8 mouse cellular contexts compared by ENCODE assay signal in the genomic region with DNA sequence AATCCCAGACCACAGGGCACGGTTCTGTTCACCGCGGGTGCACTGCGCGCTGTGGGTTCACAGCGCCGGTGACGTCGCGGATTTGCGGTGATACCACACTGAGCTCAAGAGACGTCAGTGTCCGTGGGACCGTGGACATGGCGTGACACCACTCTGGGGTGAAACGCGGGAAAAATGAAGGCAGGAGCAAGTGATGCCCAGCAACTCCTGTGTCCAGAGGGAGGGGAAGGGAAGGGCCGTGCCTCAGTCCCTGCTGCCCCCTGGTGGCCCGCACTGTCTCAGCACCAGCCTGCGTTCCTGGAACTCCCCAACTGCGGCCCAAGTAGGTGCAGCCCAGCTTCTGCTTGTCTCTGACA. TPM values are rescaled to one million over a fixed set of nuclear protein-coding genes. Genes with fewer than 3 reads are reported as not detected.
DNase-seq lines count a peak whose midpoint lies in the region; ATAC-seq and TF ChIP-seq lines count a peak whose summit lies in the region.

No protein-coding gene starts in this region.

- ATAC-seq in granulocyte monocyte progenitor cell, adult 5-6 weeks (replicated peaks; ENCODE audit: poor library complexity, severe bottlenecking), result peak; percentile 70
- ATAC-seq in intestine, postnatal 0 days, result peak; percentile 39
- peak; percentile 86 for ATAC-seq in midbrain, embryonic 11.5 days (ENCODE audit: low FRiP score)

- 0 out of 2 replicates have a peak overlapping the region, but pooled peaks have one; percentile 1 for H3K4me3 ChIP-seq in intestine, postnatal 0 days (ENCODE audit: low read depth, low read length)
- H3K4me3 ChIP-seq in midbrain, embryonic 11.5 days (ENCODE audit: low read depth, low read length), result peak overlapping the region; percentile 36

- peaks cover 16% of the 10 kb centered on the region for H3K36me3 ChIP-seq in intestine, postnatal 0 days (ENCODE audit: control insufficient read depth, insufficient read depth)
- no peaks in the 10 kb centered on the region for H3K36me3 ChIP-seq in midbrain, embryonic 11.5 days (ENCODE audit: control insufficient read depth, insufficient read depth, low read length)

- peak; percentile 100 for TF ChIP-seq CTCF in intestine, postnatal 0 days (IDR thresholded peaks at IDR 0.05; ENCODE audit: low read depth)

- no peak overlapping the region; the same call in 1 of the 2 replicates for H3K27ac ChIP-seq in intestine, postnatal 0 days (ENCODE audit: low read depth, low read length)
- H3K27ac ChIP-seq in midbrain, embryonic 11.5 days (ENCODE audit: low read depth, low read length), result no peak overlapping the region

- H3K27me3 ChIP-seq in intestine, postnatal 0 days (replicated peaks; ENCODE audit: control insufficient read depth, insufficient read depth, low read length), result no peaks in the 10 kb centered on the region
- no peaks in the 10 kb centered on the region; the same call in 1 of the 2 replicates for H3K27me3 ChIP-seq in midbrain, embryonic 11.5 days (ENCODE audit: control insufficient read depth, insufficient read depth, low read length)

- no peak overlapping the region for H3K9ac ChIP-seq in intestine, postnatal 0 days (ENCODE audit: low read depth, low read length)
- H3K9ac ChIP-seq in midbrain, embryonic 11.5 days (ENCODE audit: low read length), result peak overlapping the region; percentile 67

- intact Hi-C loops in left cerebral cortex, postnatal 36 days (cut with DNase I), result loop anchor here (1.0 to 5.0 kb wide), 3 partner anchors 56 to 109 kb away; partner anchors contain the start of gene Nsmce1

- peak overlapping the region; percentile 46 for H3K4me2 ChIP-seq in intestine, postnatal 0 days (replicated peaks; ENCODE audit: low read depth)
- peak overlapping the region; percentile 87 for H3K4me2 ChIP-seq in midbrain, embryonic 11.5 days

- 2% methylated on average over 21 of the region's 21 CpGs for WGBS in intestine, postnatal 0 days
- WGBS in midbrain, embryonic 11.5 days, result 3% methylated on average over 21 of the region's 21 CpGs

- peak; percentile 96 for DNase-seq in adrenal gland, postnatal 10 days
- DNase-seq in embryo, embryonic 9.5 days (ENCODE audit: extremely low spot score), result peak; percentile 84
- DNase-seq in left cerebral cortex, postnatal 36 days (ENCODE audit: low spot score in 2 of 2), result peak; percentile 85 to 87
- DNase-seq in midbrain, embryonic 11.5 days (ENCODE audit: low spot score, missing footprints), result peak; percentile 99
- DNase-seq in right cerebral cortex, postnatal 4 days, result peak; percentile 90
- peak; percentile 71 for DNase-seq in yolk sac, embryonic 10.5 days (ENCODE audit: low spot score)

- H3K9me3 ChIP-seq in intestine, postnatal 0 days (ENCODE audit: control insufficient read depth), result no peaks in the 10 kb centered on the region
- H3K9me3 ChIP-seq in midbrain, embryonic 11.5 days (ENCODE audit: control insufficient read depth, low read length), result no peaks in the 10 kb centered on the region

- no peaks in the 10 kb centered on the region for H3K4me1 ChIP-seq in intestine, postnatal 0 days (replicated peaks; ENCODE audit: control insufficient read depth, insufficient read depth, low read length)
- peaks cover 7% of the 10 kb centered on the region for H3K4me1 ChIP-seq in midbrain, embryonic 11.5 days (ENCODE audit: control insufficient read depth, insufficient read depth, low read length)

RNA-seq across cellular contexts. Expression of gene Il21r, which starts 21.9 kb away (rescaled TPM):
- 1 to 10 TPM; 2.2 to 2.5 TPM for total RNA-seq in adrenal gland, postnatal 10 days (2021)
- total RNA-seq in granulocyte monocyte progenitor cell, adult 5-6 weeks (2014; fragmentation: Nextera tagmentation), result 1.8 and 8.8 TPM in 2 replicates
- 7.5 and 8.2 TPM in 2 replicates for total RNA-seq in granulocyte monocyte progenitor cell, adult 5-6 weeks (2017)
- 0.08 and 0.09 TPM in 2 replicates for polyA plus RNA-seq in intestine, postnatal 0 days (2015; fragmentation: Nextera tagmentation; extraction: Ambion mirVana)
- 1 to 10 TPM; 1.5 to 1.6 TPM for total RNA-seq in left cerebral cortex, postnatal 36 days (2021)
- polyA plus RNA-seq in midbrain, embryonic 11.5 days (2014; fragmentation: Nextera tagmentation; extraction: Ambion mirVana), result 0.36 and 0.43 TPM in 2 replicates

RNA-seq across cellular contexts. Expression of gene Il4ra, which starts 29.4 kb away (rescaled TPM):
- 10 to 100 TPM; 43.9 to 51.3 TPM for total RNA-seq in adrenal gland, postnatal 10 days (2021)
- total RNA-seq in granulocyte monocyte progenitor cell, adult 5-6 weeks (2014; fragmentation: Nextera tagmentation), result 13.4 and 13.6 TPM in 2 replicates
- 17.2 and 22.6 TPM in 2 replicates for total RNA-seq in granulocyte monocyte progenitor cell, adult 5-6 weeks (2017)
- polyA plus RNA-seq in intestine, postnatal 0 days (2015; fragmentation: Nextera tagmentation; extraction: Ambion mirVana), result 32.3 and 35.0 TPM in 2 replicates
- 1 to 10 TPM; 5.7 to 5.9 TPM for total RNA-seq in left cerebral cortex, postnatal 36 days (2021)
- polyA plus RNA-seq in midbrain, embryonic 11.5 days (2014; fragmentation: Nextera tagmentation; extraction: Ambion mirVana), result 2.6 and 3.5 TPM in 2 replicates
